Mouse (Mus musculus): Measurements from ENCODE around the gene Hectd3. TPM values are rescaled to one million over a fixed set of nuclear protein-coding genes. Genes with fewer than 3 reads are reported as not detected.

Hectd3 gene
- polyA plus RNA-seq, 1 experiment from 2014 or later = 10.2 TPM

GRCm38 (mm10) chr4:116999513-117000154 is 4.5 kb downstream of the Hectd3 start:
- Histone ChIP-seq H3K4me1 (peaks cover 19% of the 10 kb centered on the region), H3K4me3 (no peak overlapping the region), H3K9me3 (no peaks in the 10 kb centered on the region), H3K27ac (no peak overlapping the region), H3K27me3 (no peaks in the 10 kb centered on the region), H3K9ac (no peak overlapping the region), H3K4me2 (replicated peaks) (no peak overlapping the region), H3K36me3 (peaks cover 47% of the 10 kb centered on the region)
- no peak for ATAC-seq (ENCODE audit: low FRiP score, low read depth)
- 94% methylated on average over 17 of the region's 17 CpGs for WGBS

GRCm38 (mm10) chr4:117001957-117002356 is 6.8 kb downstream of the Hectd3 start:
- WGBS = 91% methylated on average over 16 of the region's 16 CpGs
- H3K36me3 ChIP-seq = peaks cover 47% of the 10 kb centered on the region
- no peak for ATAC-seq (ENCODE audit: low FRiP score, low read depth)

GRCm38 (mm10) chr4:117002543-117003521 is 7.7 kb downstream of the Hectd3 start:
- Histone ChIP-seq H3K9me3 (no peaks in the 10 kb centered on the region), H3K27ac (no peak overlapping the region), H3K4me3 (no peak overlapping the region), H3K36me3 (peaks cover 47% of the 10 kb centered on the region), H3K27me3 (no peaks in the 10 kb centered on the region), H3K4me2 (replicated peaks) (peak overlapping the region; percentile 44), H3K9ac (peak overlapping the region; percentile 56), H3K4me1 (peaks cover 5% of the 10 kb centered on the region)
- WGBS = 54% methylated on average over 38 of the region's 38 CpGs
- ATAC-seq (ENCODE audit: low FRiP score, low read depth) = peak; percentile 35; the same call in 1 of the 2 replicates

More at GRCm38 (mm10) chr4:117001957-117002356, 6.8 kb downstream of the Hectd3 start:
- Histone ChIP-seq H3K4me1 (peaks cover 5% of the 10 kb centered on the region), H3K27me3 (no peaks in the 10 kb centered on the region), H3K4me2 (replicated peaks) (no peak overlapping the region), H3K27ac (no peak overlapping the region), H3K4me3 (no peak overlapping the region), H3K9me3 (no peaks in the 10 kb centered on the region), H3K9ac (peak overlapping the region; percentile 14; the same call in 1 of the 2 replicates)

- WGBS = 83% methylated on average over 4 of the region's 4 CpGs
- peaks cover 32% of the 10 kb centered on the region for H3K36me3 ChIP-seq
- ATAC-seq (ENCODE audit: low FRiP score, low read depth) = no peak
- H3K9me3 ChIP-seq = no peaks in the 10 kb centered on the region
- no peak overlapping the region for H3K27ac ChIP-seq
- no peak overlapping the region for H3K4me2 ChIP-seq (replicated peaks)
- peaks cover 5% of the 10 kb centered on the region for H3K4me1 ChIP-seq
- H3K9ac ChIP-seq = no peak overlapping the region; the same call in 1 of the 2 replicates
- H3K4me3 ChIP-seq = no peak overlapping the region
- no peaks in the 10 kb centered on the region for H3K27me3 ChIP-seq
Observed at GRCm38 (mm10) chr4:117004649-117005048, 9.5 kb downstream of the Hectd3 start.

GRCm38 (mm10) chr4:117005611-117006400 is 10.7 kb downstream of the Hectd3 start:
- Histone ChIP-seq H3K4me3 (no peak overlapping the region), H3K27ac (no peak overlapping the region), H3K4me2 (replicated peaks) (no peak overlapping the region), H3K27me3 (no peaks in the 10 kb centered on the region), H3K4me1 (peaks cover 5% of the 10 kb centered on the region), H3K9ac (no peak overlapping the region), H3K9me3 (no peaks in the 10 kb centered on the region), H3K36me3 (peaks cover 20% of the 10 kb centered on the region)
- ATAC-seq (ENCODE audit: low FRiP score, low read depth) = no peak
- WGBS = 75% methylated on average over 7 of the region's 7 CpGs

- Histone ChIP-seq H3K4me2 (replicated peaks) (no peak overlapping the region), H3K9ac (no peak overlapping the region), H3K4me1 (peaks cover 5% of the 10 kb centered on the region), H3K9me3 (no peaks in the 10 kb centered on the region), H3K27me3 (no peaks in the 10 kb centered on the region), H3K36me3 (peaks cover 15% of the 10 kb centered on the region), H3K4me3 (no peak overlapping the region), H3K27ac (no peak overlapping the region)
- no peak for ATAC-seq (ENCODE audit: low FRiP score, low read depth)
- 64% methylated on average over 3 of the region's 3 CpGs for WGBS
Observed at GRCm38 (mm10) chr4:117007058-117007457, 11.9 kb downstream of the Hectd3 start.

- 84% methylated on average over 5 of the region's 5 CpGs for WGBS
- H3K27ac ChIP-seq = no peak overlapping the region
Observed at GRCm38 (mm10) chr4:117010231-117010630, 15.1 kb downstream of the Hectd3 start.

GRCm38 (mm10) chr4:117013596-117013995 is 18.5 kb downstream of the Hectd3 start:
- H3K9me3 ChIP-seq = no peaks in the 10 kb centered on the region
- no peak for ATAC-seq (ENCODE audit: low FRiP score, low read depth)
- no peak overlapping the region for H3K9ac ChIP-seq
- H3K27me3 ChIP-seq = no peaks in the 10 kb centered on the region
- 90% methylated on average over 6 of the region's 6 CpGs for WGBS
- H3K4me1 ChIP-seq = no peaks in the 10 kb centered on the region
- H3K4me2 ChIP-seq (replicated peaks) = no peak overlapping the region
- H3K27ac ChIP-seq = no peak overlapping the region
- no peaks in the 10 kb centered on the region for H3K36me3 ChIP-seq
- no peak overlapping the region for H3K4me3 ChIP-seq

More at GRCm38 (mm10) chr4:117010231-117010630, 15.1 kb downstream of the Hectd3 start:
- Histone ChIP-seq H3K27me3 (no peaks in the 10 kb centered on the region), H3K36me3 (no peaks in the 10 kb centered on the region), H3K4me3 (no peak overlapping the region), H3K4me2 (replicated peaks) (no peak overlapping the region), H3K9ac (no peak overlapping the region), H3K4me1 (no peaks in the 10 kb centered on the region), H3K9me3 (no peaks in the 10 kb centered on the region)
- ATAC-seq (ENCODE audit: low FRiP score, low read depth) = no peak

GRCm38 (mm10) chr4:117014901-117015415 is 19.8 kb downstream of the Hectd3 start:
- no peak overlapping the region for H3K9ac ChIP-seq
- no peak for ATAC-seq (ENCODE audit: low FRiP score, low read depth)
- no peaks in the 10 kb centered on the region for H3K36me3 ChIP-seq
- no peak overlapping the region for H3K4me3 ChIP-seq
- no peaks in the 10 kb centered on the region for H3K27me3 ChIP-seq
- H3K9me3 ChIP-seq = no peaks in the 10 kb centered on the region
- peaks cover 1% of the 10 kb centered on the region for H3K4me1 ChIP-seq
- H3K27ac ChIP-seq = no peak overlapping the region
- WGBS = 60% methylated on average over 4 of the region's 4 CpGs
- no peak overlapping the region for H3K4me2 ChIP-seq (replicated peaks)

GRCm38 (mm10) chr4:117017738-117018137 is 22.6 kb downstream of the Hectd3 start:
- Histone ChIP-seq H3K9me3 (no peaks in the 10 kb centered on the region), H3K36me3 (peaks cover 8% of the 10 kb centered on the region), H3K27ac (no peak overlapping the region), H3K9ac (no peak overlapping the region), H3K4me2 (replicated peaks) (no peak overlapping the region), H3K4me1 (peaks cover 10% of the 10 kb centered on the region), H3K4me3 (no peak overlapping the region), H3K27me3 (no peaks in the 10 kb centered on the region)
- ATAC-seq (ENCODE audit: low FRiP score, low read depth) = no peak
- WGBS = 75% methylated on average over 2 of the region's 2 CpGs

- H3K27ac ChIP-seq = no peak overlapping the region
- H3K4me3 ChIP-seq = no peak overlapping the region
- no peak for ATAC-seq (ENCODE audit: low FRiP score, low read depth)
- no peak overlapping the region for H3K9ac ChIP-seq
- no peaks in the 10 kb centered on the region for H3K27me3 ChIP-seq
- peaks cover 10% of the 10 kb centered on the region for H3K4me1 ChIP-seq
- H3K4me2 ChIP-seq (replicated peaks) = no peak overlapping the region
- no peaks in the 10 kb centered on the region for H3K9me3 ChIP-seq
- peaks cover 14% of the 10 kb centered on the region for H3K36me3 ChIP-seq
- WGBS = 86% methylated on average over 7 of the region's 7 CpGs
Observed at GRCm38 (mm10) chr4:117018327-117018726, 23.2 kb downstream of the Hectd3 start.
